Mouse (Mus musculus): ENCODE data around the gene A630076J17Rik.

GRCm38 (mm10) chr3:107223230-107223629 lies 7.2 kb upstream of the A630076J17Rik start:
- TF ChIP-seq CTCF (IDR thresholded peaks at IDR 0.05; ENCODE audit: low read depth) (no peak), EP300 (IDR thresholded peaks at IDR 0.05; ENCODE audit: low read depth) (no peak)

Measured in liver, postnatal 0 days (tissue).